Mouse (Mus musculus): ENCODE data around the gene Gm14418.
"Not testable (repeated sequence)": the region's sequence is repeated elsewhere in the genome, so short reads cannot be mapped to it uniquely, and the experiment has no call there.

The Gm14418 gene

GRCm38 (mm10) chr2:177398096-177398495 is at the start of gene Gm14418:
Gm14418 (minus strand) TSS chr2:177398320.
- DNase-seq (ENCODE audit: low read depth): not testable (repeated sequence)
